Mouse (Mus musculus): ENCODE measurements around the gene Rab5a. TPM values are rescaled to one million over a fixed set of nuclear protein-coding genes. Genes with fewer than 3 reads are reported as not detected.

Gene Rab5a
- total RNA-seq (2021), result 10 to 100 TPM; 43.8 to 47.3 TPM
- long read RNA-seq, experiment 1, transcript Rab5a-201 (6 exons, 2,366 nt), result major isoform, 51 of 55 reads
- long read RNA-seq, experiment 1, partial matches to known transcripts, result 0 of 55 reads
- long read RNA-seq, experiment 1, other reads (novel, unspliced or antisense), result 4 of 55 reads
- long read RNA-seq, experiment 2, transcript Rab5a-201 (6 exons, 2,366 nt), result major isoform, 59 of 62 reads
- long read RNA-seq, experiment 2, partial matches to known transcripts, result 2 of 62 reads
- long read RNA-seq, experiment 2, other reads (novel, unspliced or antisense), result 1 of 62 reads

DNA sequence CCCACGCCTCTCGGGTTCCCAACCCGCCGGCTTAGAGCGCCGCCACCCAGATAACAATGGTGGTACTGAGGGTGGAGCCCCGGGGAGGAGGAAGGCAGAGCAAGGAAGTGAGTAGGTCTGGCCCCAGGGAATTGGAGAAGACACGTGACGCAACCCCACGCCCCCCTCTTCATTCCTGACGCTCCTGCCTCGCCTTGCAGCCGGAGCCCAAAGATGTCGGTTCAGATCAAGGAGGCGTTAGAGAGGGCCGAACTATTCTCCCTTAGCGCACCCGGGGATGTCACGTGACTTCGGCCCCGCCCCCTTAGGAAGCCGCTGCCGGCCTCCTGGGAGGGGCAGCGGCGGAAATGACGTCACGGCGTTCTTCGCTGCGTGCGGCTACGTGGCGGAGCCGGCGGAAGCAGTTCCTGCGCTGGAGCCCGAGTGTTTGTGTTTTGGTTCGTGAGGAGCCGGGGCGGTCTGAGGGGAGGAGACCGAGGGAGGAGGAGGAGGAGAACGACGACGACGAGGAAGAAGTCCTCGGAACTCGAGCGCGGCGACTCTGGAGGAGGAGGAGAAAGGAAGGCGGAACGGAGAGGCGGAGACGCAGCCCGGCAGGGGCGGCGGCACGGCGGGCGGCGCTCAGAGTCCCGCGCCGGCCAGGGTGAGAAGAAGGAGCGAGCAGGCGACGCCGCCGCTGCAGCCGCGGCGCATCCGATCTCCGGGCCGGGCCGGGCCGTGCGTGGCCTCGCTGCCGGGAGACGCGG is at the start of gene Rab5a:
Gene Rab5a (plus strand): TSS at position 377 of the 746 bp plus-strand sequence.
- peak; percentile 100 for DNase-seq
- intact Hi-C loops (cut with DNase I; ENCODE audit: low total_unique reads), result no loop called here

DNA sequence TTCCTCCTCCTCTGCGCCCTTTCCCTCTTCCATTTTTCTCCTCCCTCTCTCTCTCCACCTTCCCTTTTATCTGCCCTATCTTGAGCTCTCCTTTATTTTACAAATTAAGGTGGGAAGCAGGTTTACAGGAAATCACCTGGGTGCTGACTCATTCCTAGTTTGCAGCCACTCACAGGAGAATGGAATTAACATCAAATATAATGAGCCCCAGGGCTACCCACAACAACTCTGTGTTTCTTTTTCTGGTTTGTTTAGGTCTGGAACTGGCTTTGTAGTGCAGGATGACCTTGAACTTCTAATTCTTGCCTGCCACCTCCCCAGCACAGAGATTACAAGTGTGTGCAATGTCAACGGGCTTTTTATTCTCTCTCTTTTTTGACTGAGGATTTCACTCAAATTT is 22.9 kb upstream of the Rab5a start:
- no peak for DNase-seq
- intact Hi-C loops (cut with DNase I; ENCODE audit: low total_unique reads), result no loop called here

DNA sequence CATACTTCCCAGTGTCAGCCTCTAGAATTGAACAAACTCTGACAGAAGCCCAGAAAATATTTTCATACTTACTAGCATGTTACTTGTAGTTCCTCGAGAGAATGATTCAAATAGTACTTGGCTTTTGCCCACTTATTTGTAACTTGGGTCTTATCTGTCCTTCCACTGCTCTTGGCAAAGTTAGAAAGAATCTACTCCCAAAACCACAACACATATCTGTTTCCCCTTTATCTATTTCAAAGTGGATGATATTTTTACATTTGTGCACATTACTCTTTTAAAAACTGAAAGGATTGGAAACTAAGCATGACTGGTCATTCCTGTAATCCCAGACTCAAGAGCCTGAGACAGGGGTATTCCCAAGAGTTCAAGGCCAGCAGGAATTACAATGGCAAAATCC is 22.3 kb upstream of the Rab5a start:
- DNase-seq, result no peak
- intact Hi-C loops (cut with DNase I; ENCODE audit: low total_unique reads), result no loop called here

DNA sequence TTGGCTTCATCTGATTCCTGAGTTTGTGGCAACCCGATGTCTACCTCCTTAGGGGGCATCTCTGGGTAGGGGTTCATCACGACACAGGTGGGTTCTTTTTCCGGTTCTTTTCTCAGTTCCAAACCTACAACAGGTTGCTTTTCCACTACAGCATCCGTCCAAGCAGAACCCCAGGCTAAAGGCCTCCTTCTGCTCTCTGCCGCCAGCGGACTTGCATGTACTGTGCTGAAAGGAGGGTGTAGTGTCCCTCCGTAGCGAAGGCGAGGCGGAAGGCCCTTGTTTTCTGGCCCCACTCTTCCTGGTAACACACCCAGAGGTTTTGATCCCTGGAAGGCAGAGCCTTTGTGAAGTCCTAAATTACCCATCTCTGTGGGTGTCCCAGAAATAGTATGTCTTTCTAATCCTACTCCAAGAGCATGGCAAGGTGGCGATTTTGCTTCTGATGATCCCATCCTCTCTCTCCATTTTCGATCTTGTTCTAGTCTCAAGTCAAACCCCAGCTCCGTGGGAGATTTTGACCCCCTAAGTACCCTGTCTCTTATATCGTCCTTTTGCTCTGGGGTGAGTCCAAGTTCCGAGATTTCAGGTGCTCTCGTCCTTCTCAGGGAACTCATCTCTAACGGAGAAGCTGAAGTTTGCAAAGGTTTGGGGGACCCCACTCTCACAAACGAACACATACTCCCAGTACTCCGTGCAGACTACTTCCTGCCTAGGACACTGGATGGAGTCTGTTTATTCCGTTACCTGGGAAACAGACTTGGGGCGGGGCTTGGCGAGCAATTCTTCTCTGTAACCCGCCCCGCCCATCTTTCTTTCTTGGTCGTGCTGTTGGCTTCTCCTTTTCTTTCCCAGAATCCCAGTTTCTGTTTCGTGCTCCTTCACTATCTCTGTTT is 16.2 kb upstream of the Rab5a start, which contains the start of gene Efhb:
Gene Efhb (minus strand): TSS at position 719 of the 893 bp plus-strand sequence.
- peak; percentile 90 for DNase-seq
- intact Hi-C loops (cut with DNase I; ENCODE audit: low total_unique reads), result no loop called here

DNA sequence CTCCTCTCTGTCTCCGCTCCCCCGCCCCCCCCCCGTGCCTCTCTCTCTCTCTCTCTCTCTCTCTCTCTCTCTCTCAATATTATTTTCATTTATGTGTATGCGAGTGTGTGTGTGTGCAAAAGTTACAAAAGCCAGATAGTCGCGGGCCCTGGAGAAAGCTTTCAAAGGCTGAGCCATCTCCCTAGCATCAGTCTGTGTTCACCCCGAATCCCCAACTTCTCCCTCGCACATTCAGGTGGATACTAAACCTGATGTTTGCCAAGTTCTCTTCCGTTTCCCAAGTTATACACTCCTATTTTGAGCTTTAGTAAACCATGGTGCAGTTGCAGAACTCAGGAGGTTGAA is 15.6 kb upstream of the Rab5a start:
- no peak for DNase-seq
- intact Hi-C loops (cut with DNase I; ENCODE audit: low total_unique reads), result no loop called here

DNA sequence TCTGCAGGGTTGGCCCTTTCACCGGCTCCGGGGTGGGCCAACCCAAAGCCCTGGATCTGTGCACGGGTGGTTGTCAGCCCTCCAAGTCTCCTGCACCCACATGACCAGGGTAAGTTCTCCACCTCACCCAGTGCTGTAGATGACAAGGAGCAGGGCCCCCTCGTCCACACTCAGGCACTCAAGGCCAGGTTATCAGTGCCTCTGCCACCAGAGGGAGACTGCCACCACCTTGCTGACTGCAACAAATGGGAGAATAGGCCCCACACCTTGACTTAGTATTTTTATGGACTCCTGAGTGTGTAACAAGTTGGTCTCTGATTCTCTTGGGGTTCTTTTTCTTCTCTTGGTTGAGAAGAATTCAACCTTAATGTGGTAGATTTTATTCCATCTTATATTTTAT is 13.5 kb upstream of the Rab5a start:
- intact Hi-C loops (cut with DNase I; ENCODE audit: low total_unique reads), result no loop called here
- no peak for DNase-seq

DNA sequence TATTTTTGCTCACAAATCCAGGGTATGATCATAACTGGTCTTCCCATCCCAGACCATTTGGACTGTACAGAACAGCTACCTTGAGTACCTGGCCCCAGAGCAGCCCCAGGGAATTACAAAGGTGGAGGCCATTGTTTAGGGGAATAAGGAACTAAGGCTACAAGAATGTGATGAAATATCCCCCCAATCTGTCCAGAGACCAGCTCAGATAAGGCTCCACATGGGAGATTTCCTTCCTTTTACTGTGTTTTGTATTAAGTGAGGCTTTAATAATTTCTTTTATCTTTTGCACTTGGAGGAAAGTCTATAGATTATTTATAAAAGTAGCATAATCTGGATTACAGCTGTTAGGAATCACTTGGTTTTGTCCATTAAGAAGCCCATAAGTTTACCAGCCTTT is 10.3 kb upstream of the Rab5a start:
- intact Hi-C loops (cut with DNase I; ENCODE audit: low total_unique reads), result no loop called here
- no peak for DNase-seq

DNA sequence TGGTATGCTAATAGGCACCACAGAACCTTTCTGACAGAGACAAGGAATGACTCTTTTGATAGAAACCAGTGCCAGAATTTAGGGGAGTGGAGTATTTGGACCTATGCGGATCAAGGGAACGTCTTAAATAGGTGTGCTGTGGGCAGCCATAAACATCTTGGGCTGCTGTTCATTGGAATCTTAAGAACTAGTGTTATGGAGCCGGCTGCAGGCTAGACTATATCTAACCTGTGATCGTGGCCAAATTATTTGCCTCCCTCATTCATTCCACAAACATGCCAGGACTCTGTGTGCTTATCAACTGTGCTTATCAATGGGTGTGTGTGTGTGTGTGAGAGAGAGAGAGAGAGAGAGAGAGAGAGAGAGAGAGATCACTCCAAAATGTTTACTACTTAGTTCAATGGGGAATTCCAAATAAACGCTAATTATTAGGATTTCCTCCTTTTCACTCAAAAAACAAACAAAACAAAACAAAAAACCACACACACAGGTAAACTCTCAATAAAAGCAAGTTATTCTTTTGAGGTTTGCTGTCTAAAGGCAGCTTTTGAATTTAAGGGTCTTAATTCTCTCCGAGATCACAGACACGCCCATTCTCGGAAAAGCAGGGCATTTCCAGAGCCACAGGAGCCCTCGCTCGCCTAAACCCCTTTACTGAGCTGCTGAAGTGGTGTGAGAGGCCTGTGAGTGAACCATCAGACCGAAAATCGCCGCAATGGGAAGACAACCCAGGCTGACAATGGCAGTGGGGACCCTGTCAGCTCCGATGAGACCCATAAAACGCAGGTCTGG is 772 bp upstream of the Rab5a start:
- intact Hi-C loops (cut with DNase I; ENCODE audit: low total_unique reads), result no loop called here
- no peak for DNase-seq

DNA sequence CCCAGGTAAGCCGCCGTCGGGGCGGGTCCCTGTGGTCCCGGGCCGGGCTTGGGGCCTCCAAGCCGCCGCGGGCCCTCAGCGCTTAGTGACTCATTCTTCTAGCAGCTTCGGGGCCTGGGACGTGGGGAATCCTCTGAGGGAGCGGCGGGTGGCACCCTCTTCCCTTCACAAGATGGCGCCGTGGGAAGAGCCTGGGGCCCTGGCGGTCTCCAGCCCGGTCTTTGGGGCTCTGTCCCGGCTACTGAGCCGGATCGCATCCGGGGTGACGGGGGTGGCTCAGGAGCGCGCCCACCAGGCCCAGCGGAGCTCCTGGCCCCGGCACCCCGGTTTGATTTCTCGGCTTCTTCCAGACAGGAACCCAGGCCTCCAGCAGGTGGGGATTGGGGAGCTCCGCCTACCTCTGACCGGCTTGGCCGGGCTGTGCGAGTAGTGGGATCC is 589 bp downstream of the Rab5a start:
- peak; percentile 59 for DNase-seq
- intact Hi-C loops (cut with DNase I; ENCODE audit: low total_unique reads), result no loop called here

DNA sequence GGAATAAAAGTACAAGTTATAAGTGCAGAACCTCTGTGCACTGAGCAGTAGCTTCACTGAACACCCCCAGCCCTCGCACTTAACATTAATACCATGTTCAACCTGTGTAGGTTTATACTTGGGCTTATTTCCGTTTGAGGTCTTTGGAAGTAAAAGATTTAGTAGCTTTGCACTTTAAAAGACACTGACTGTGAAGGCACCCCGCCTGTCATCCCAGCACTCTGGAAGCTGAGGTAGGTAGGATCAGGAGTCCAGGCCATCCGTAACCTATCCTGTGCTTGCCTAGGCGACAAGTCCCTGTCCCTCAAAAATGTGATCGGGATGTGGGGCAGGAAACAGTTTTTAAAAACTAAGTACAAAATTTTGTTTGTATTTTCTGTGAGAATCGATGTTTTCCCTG is 1.4 kb downstream of the Rab5a start:
- intact Hi-C loops (cut with DNase I; ENCODE audit: low total_unique reads), result no loop called here
- DNase-seq, result no peak

DNA sequence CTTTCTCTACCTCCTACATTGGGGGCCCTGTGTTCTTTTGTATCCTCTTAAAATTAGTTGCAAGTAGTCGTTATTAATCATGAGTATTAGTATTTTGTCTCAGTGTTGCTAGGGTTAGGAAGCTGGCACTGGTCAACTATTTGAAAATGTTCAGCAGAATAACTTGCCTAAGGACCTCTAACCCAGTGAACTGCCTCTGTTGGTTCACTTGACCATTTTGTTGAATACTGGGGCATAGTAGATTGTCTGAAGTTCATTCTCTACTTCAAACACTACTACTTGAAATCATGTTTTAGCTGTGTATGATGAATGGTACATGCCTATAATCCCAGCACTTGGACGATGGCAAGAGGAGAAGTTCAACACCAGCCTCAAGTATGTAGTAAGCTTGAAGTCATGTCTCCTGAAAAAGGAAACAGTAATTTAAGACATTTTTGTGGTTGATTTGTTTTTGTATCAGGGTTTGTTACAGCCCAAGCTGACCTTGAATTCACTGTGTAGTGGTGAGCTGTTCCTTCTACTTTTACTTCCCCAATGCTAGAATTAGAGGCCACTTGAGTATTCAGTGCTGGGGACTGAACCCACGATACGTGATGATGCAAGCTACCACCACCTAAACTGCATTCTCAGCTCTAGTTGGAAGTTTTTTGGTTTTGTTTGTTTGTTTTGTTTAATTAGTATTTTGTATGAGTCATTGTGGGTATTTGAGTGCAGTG is 9.4 kb downstream of the Rab5a start:
- DNase-seq, result no peak
- intact Hi-C loops (cut with DNase I; ENCODE audit: low total_unique reads), result no loop called here

DNA sequence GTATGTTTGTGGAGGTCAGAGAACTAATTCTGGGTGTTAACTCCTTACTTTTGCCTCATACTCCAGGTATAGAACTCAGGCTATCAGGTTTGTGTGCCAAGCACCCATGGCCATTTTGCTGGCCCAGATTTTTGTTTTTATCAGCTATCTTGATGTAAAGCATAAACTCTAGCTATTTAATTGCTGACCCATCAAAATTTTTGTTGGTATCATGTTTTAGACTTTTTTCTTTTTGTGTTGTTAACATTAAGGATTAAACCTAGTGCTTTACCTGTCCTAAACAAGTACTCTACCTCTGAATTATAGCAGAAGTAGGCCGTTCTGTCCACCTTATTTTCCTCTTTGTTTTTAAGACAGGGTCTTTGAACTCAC is 10.0 kb downstream of the Rab5a start:
- intact Hi-C loops (cut with DNase I; ENCODE audit: low total_unique reads), result no loop called here
- DNase-seq, result no peak

DNA sequence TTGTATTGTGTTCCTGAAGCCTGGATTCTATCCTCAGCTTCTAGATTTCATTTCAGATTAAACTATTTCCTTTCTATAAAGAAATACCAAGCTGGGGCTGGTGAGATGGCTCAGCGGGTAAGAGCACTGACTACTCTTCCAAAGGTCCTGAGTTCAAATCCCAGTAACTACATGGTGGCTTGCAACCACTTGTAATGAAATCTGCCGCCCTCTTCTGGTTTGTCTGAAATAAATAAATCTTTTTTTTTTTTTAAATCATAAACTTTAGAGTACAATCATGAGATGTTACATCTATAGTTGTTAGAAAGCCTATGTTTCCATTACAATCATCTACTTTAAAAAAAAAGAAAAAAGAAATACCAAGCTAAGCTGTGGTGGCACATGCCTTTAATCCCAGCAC is 23.9 kb downstream of the Rab5a start:
- DNase-seq, result no peak
- intact Hi-C loops (cut with DNase I; ENCODE audit: low total_unique reads), result loop anchor here (10.0 kb wide), 1 partner anchor 162 kb away; no protein-coding TSS in a partner anchor

DNA sequence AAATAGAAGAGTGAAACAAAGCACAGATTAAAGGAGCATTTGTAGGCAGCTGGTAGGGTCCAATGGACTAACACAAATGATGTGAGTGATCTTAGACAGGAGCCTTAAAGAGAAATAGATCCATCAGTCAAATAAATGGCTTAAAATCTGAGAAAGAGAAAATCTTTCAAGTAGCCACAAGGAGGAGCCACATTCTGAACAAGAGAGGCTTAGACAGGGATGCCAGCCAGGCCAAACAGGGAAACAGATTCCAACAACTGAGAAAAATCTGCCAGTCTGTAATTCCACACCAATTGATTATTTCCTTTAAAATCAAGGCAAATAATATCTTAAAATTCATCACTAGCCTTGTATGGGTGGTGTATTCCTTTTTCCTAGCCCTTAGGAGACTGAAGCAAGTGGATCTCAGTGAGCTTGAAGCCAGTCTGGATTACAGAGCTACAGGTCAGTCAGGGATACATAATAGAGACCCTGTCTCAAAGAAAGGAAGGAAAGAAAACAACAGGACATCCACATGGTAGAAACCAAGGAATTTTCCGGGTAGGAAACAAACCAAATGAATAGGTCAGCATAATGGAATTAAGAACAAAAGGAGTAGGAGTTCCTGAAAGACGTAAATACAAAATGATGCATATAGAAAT is 33.4 kb downstream of the Rab5a start:
- intact Hi-C loops (cut with DNase I; ENCODE audit: low total_unique reads), result no loop called here
- DNase-seq, result peak; percentile 10

DNA sequence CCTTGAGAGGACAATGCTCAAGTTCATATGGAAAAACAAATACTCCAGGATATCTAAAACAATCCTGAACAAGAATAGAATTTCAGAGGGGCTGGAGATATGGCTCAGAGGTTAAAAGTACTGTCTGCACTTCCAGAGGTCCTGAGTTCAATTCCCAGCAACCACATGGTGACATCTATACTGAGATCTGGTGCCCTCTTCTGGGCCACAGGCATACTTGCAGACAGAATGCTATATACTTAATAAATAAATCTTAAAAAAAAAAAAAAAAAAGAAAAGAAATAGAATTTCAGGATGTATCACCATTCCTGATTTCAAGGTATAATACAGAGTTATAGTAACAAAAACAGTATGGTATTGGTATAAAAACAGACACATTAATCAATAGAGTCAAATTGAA is 40.3 kb downstream of the Rab5a start:
- no peak for DNase-seq
- intact Hi-C loops (cut with DNase I; ENCODE audit: low total_unique reads), result no loop called here

DNA sequence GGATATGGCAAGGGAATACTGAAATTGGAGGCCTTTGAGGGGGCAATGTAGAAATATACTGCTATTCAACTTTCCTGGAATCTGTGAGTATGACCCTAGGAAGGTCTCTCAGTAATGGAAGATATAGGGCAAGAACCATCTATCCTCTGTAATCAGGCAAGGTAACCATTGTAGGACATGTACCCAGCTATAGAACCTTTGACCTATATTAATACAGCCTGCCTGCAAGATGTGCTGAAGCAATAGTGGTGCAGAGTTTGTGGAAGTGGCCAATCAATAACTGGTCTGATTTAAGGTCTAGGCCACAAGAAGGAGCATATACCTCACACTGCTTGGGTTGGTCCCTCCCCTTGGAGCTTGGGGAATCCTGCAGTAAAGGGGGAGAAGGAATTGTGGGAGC is 41.5 kb downstream of the Rab5a start:
- intact Hi-C loops (cut with DNase I; ENCODE audit: low total_unique reads), result no loop called here
- DNase-seq, result no peak

DNA sequence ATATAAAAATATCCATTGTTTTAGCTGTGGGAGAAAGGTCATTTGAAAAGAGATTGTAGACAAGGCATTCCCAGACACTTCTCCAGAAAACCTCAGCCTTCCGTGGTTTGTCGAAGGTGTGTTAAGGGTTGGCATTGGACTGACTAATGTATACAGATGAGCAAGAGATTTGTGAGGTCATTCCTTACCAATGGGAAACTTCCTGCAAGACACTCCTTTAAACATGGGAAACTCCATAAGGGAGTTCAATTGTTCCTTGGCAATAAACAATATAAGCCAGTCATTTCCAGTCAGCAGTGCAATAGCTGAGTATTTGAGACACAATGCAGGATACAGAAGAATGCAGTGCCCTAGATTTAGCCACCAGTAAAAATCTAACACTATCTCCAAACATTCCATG is 49.0 kb downstream of the Rab5a start:
- intact Hi-C loops (cut with DNase I; ENCODE audit: low total_unique reads), result no loop called here
- no peak for DNase-seq

DNA sequence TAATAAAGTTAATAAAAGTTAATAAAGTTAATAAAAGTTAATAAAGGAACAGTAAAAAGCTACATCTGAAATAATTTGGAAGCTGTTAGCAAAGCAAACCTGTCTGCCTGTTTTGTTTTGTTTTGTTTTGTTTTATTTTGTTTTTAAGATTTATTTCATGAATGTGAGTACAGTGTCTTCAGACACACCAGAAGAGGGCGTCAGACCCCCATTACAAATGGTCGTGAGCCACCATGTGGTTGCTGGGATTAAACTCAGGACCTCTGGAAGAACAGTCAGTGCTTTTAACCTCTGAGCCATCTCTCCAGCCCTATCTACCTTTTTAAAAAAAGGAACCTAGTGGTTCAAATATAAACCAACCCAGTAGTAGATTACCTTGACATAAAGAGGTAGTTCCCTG is 52.1 kb downstream of the Rab5a start:
- intact Hi-C loops (cut with DNase I; ENCODE audit: low total_unique reads), result no loop called here
- no peak for DNase-seq
